Mouse (Mus musculus): ENCODE measurements around the gene Pnp. TPM values are rescaled to one million over a fixed set of nuclear protein-coding genes. Genes with fewer than 3 reads are reported as not detected.
"Not testable (repeated sequence)": the region's sequence is repeated elsewhere in the genome, so short reads cannot be mapped to it uniquely, and the experiment has no call there.

Pnp gene
- polyA plus RNA-seq, 1 experiment from 2014 or later, result 75.2 TPM

- not testable (repeated sequence) for H3K36me3 ChIP-seq (ENCODE audit: control insufficient read depth, insufficient read depth); H3K4me1 ChIP-seq (ENCODE audit: control insufficient read depth, low read depth, low read length); ATAC-seq (ENCODE audit: low read depth); H3K4me3 ChIP-seq (ENCODE audit: low read depth, low read length); H3K27me3 ChIP-seq (ENCODE audit: control insufficient read depth, insufficient read depth, low read depth, low read length); H3K9me3 ChIP-seq (replicated peaks; ENCODE audit: control insufficient read depth, low read length); H3K27ac ChIP-seq (ENCODE audit: low read length); H3K4me2 ChIP-seq (ENCODE audit: low read depth, low read length); H3K9ac ChIP-seq (ENCODE audit: low read depth, low read length)
- WGBS (ENCODE audit: insufficient replicate concordance), result 35% methylated on average over 2 of the region's 2 CpGs
Measured at GRCm38 (mm10) chr14:50897992-50898391, 32.9 kb upstream of the Pnp start.

GRCm38 (mm10) chr14:50903973-50904827 is 26.7 kb upstream of the Pnp start:
- H3K27me3 ChIP-seq (ENCODE audit: control insufficient read depth, insufficient read depth, low read depth, low read length), result no peaks in the 10 kb centered on the region
- H3K9ac ChIP-seq (ENCODE audit: low read depth, low read length), result peak overlapping the region; percentile 29; the same call in 1 of the 2 replicates
- peak; percentile 79 for ATAC-seq (ENCODE audit: low read depth)
- no peak overlapping the region for H3K27ac ChIP-seq (ENCODE audit: low read length)
- 7% methylated on average over 26 of the region's 26 CpGs for WGBS (ENCODE audit: insufficient replicate concordance)
- no peaks in the 10 kb centered on the region for H3K9me3 ChIP-seq (replicated peaks; ENCODE audit: control insufficient read depth, low read length)
- H3K36me3 ChIP-seq (ENCODE audit: control insufficient read depth, insufficient read depth), result no peaks in the 10 kb centered on the region
- peaks cover 4% of the 10 kb centered on the region; the same call in 1 of the 2 replicates for H3K4me1 ChIP-seq (ENCODE audit: control insufficient read depth, low read depth, low read length)
- H3K4me2 ChIP-seq (ENCODE audit: low read depth, low read length), result peak overlapping the region; percentile 62
- H3K4me3 ChIP-seq (ENCODE audit: low read depth, low read length), result peak overlapping the region; percentile 46

- no peak overlapping the region for H3K4me2 ChIP-seq (ENCODE audit: low read depth, low read length)
- no peaks in the 10 kb centered on the region for H3K36me3 ChIP-seq (ENCODE audit: control insufficient read depth, insufficient read depth)
- H3K27ac ChIP-seq (ENCODE audit: low read length), result no peak overlapping the region
- 72% methylated on average over 4 of the region's 4 CpGs for WGBS (ENCODE audit: insufficient replicate concordance)
- no peak for ATAC-seq (ENCODE audit: low read depth)
- H3K9ac ChIP-seq (ENCODE audit: low read depth, low read length), result no peak overlapping the region
- no peaks in the 10 kb centered on the region for H3K9me3 ChIP-seq (replicated peaks; ENCODE audit: control insufficient read depth, low read length)
- H3K4me1 ChIP-seq (ENCODE audit: control insufficient read depth, low read depth, low read length), result peaks cover 4% of the 10 kb centered on the region; the same call in 1 of the 2 replicates
- no peaks in the 10 kb centered on the region for H3K27me3 ChIP-seq (ENCODE audit: control insufficient read depth, insufficient read depth, low read depth, low read length)
- H3K4me3 ChIP-seq (ENCODE audit: low read depth, low read length), result no peak overlapping the region
Measured at GRCm38 (mm10) chr14:50904828-50905129, 26.1 kb upstream of the Pnp start.

GRCm38 (mm10) chr14:50905327-50905726 is 25.6 kb upstream of the Pnp start:
- not testable (repeated sequence) for H3K9me3 ChIP-seq (replicated peaks; ENCODE audit: control insufficient read depth, low read length); H3K4me1 ChIP-seq (ENCODE audit: control insufficient read depth, low read depth, low read length); H3K27me3 ChIP-seq (ENCODE audit: control insufficient read depth, insufficient read depth, low read depth, low read length); H3K4me2 ChIP-seq (ENCODE audit: low read depth, low read length); ATAC-seq (ENCODE audit: low read depth); H3K27ac ChIP-seq (ENCODE audit: low read length); H3K36me3 ChIP-seq (ENCODE audit: control insufficient read depth, insufficient read depth); H3K4me3 ChIP-seq (ENCODE audit: low read depth, low read length); H3K9ac ChIP-seq (ENCODE audit: low read depth, low read length)

- no peaks in the 10 kb centered on the region for H3K9me3 ChIP-seq (replicated peaks; ENCODE audit: control insufficient read depth, low read length)
- no peaks in the 10 kb centered on the region for H3K36me3 ChIP-seq (ENCODE audit: control insufficient read depth, insufficient read depth)
- H3K27me3 ChIP-seq (ENCODE audit: control insufficient read depth, insufficient read depth, low read depth, low read length), result no peaks in the 10 kb centered on the region
- H3K9ac ChIP-seq (ENCODE audit: low read depth, low read length), result no peak overlapping the region
- no peak overlapping the region for H3K4me2 ChIP-seq (ENCODE audit: low read depth, low read length)
- peaks cover 4% of the 10 kb centered on the region; the same call in 1 of the 2 replicates for H3K4me1 ChIP-seq (ENCODE audit: control insufficient read depth, low read depth, low read length)
- no peak overlapping the region for H3K4me3 ChIP-seq (ENCODE audit: low read depth, low read length)
- ATAC-seq (ENCODE audit: low read depth), result no peak
- no peak overlapping the region for H3K27ac ChIP-seq (ENCODE audit: low read length)
- WGBS (ENCODE audit: insufficient replicate concordance), result 49% methylated on average over 4 of the region's 4 CpGs
Measured at GRCm38 (mm10) chr14:50908126-50908525, 22.8 kb upstream of the Pnp start.

- no peak for ATAC-seq (ENCODE audit: low read depth)
- Histone ChIP-seq H3K27ac (ENCODE audit: low read length) (no peak overlapping the region), H3K4me2 (ENCODE audit: low read depth, low read length) (no peak overlapping the region)
Measured at GRCm38 (mm10) chr14:50911356-50911755, 19.5 kb upstream of the Pnp start.

GRCm38 (mm10) chr14:50923437-50923836 is 7.4 kb upstream of the Pnp start:
- peaks cover 23% of the 10 kb centered on the region for H3K36me3 ChIP-seq (ENCODE audit: control insufficient read depth, insufficient read depth)
- H3K4me2 ChIP-seq (ENCODE audit: low read depth, low read length), result peak overlapping the region; percentile 94
- ATAC-seq (ENCODE audit: low read depth); H3K27me3 ChIP-seq (ENCODE audit: control insufficient read depth, insufficient read depth, low read depth, low read length); H3K9me3 ChIP-seq (replicated peaks; ENCODE audit: control insufficient read depth, low read length): not testable (repeated sequence)
- H3K4me1 ChIP-seq (ENCODE audit: control insufficient read depth, low read depth, low read length), result peaks cover 18% of the 10 kb centered on the region
- H3K27ac ChIP-seq (ENCODE audit: low read length), result peak overlapping the region; percentile 87; the same call in 1 of the 2 replicates
- 83% methylated on average over 1 of the region's 1 CpGs for WGBS (ENCODE audit: insufficient replicate concordance)
- H3K4me3 ChIP-seq (ENCODE audit: low read depth, low read length), result peak overlapping the region; percentile 78
- H3K9ac ChIP-seq (ENCODE audit: low read depth, low read length), result peak overlapping the region; percentile 77

More at GRCm38 (mm10) chr14:50911356-50911755, 19.5 kb upstream of the Pnp start:
- WGBS (ENCODE audit: insufficient replicate concordance), result 50% methylated on average over 3 of the region's 3 CpGs
- Histone ChIP-seq H3K36me3 (ENCODE audit: control insufficient read depth, insufficient read depth) (no peaks in the 10 kb centered on the region; the same call in 1 of the 2 replicates), H3K4me3 (ENCODE audit: low read depth, low read length) (no peak overlapping the region), H3K9ac (ENCODE audit: low read depth, low read length) (no peak overlapping the region), H3K27me3 (ENCODE audit: control insufficient read depth, insufficient read depth, low read depth, low read length) (no peaks in the 10 kb centered on the region), H3K9me3 (replicated peaks; ENCODE audit: control insufficient read depth, low read length) (no peaks in the 10 kb centered on the region), H3K4me1 (ENCODE audit: control insufficient read depth, low read depth, low read length) (no peaks in the 10 kb centered on the region)

- H3K4me2 ChIP-seq (ENCODE audit: low read depth, low read length), result peak within 1 kb of the TSS; percentile 94
- H3K9ac ChIP-seq (ENCODE audit: low read depth, low read length), result peak within 1 kb of the TSS; percentile 77
- under 1% methylated on average over 57 of the region's 57 CpGs for WGBS (ENCODE audit: insufficient replicate concordance)
- no peaks in the 10 kb centered on the region for H3K27me3 ChIP-seq (ENCODE audit: control insufficient read depth, insufficient read depth, low read depth, low read length)
- peak within 1 kb of the TSS; percentile 87 for H3K27ac ChIP-seq (ENCODE audit: low read length)
- peaks cover 23% of the 10 kb centered on the region for H3K4me1 ChIP-seq (ENCODE audit: control insufficient read depth, low read depth, low read length)
- peak; percentile 92 for ATAC-seq (ENCODE audit: low read depth)
- peak within 1 kb of the TSS; percentile 78 for H3K4me3 ChIP-seq (ENCODE audit: low read depth, low read length)
- no peaks in the 10 kb centered on the region for H3K9me3 ChIP-seq (replicated peaks; ENCODE audit: control insufficient read depth, low read length)
- peaks cover 32% of the 10 kb centered on the region for H3K36me3 ChIP-seq (ENCODE audit: control insufficient read depth, insufficient read depth)
Measured at GRCm38 (mm10) chr14:50924281-50925064, 6.4 kb upstream of the Pnp start, which contains the start of the genes Osgep and Apex1. Gene Osgep, minus strand, starts transcription at chr14:50924893. Gene Apex1, plus strand, starts transcription at chr14:50924968.

Data from liver, embryonic 16.5 days (tissue).